Mouse (Mus musculus) bone marrow, adult 2 months (tissue): ENCODE data around the gene Mrpl16.

Experiments used
- CTCF ChIP-seq: fragments of 200-500 bp; IDR thresholded peaks from 2 replicates; pipeline ENCODE4 v1.5.1; 2011; ENCODE audit warnings: low read length, control low read depth; ENCODE audit not compliant: control insufficient read depth, insufficient read depth
- POLR2A ChIP-seq: fragments of 200-500 bp; IDR thresholded peaks from 2 replicates; pipeline ENCODE4 v1.6.1; 2011; ENCODE audit warnings: low read depth, mild to moderate bottlenecking, control low read depth, low read length, borderline replicate concordance; ENCODE audit not compliant: control insufficient read depth

GRCm38 (mm10) chr19:11724275-11724674, 45.9 kb upstream of the Mrpl16 start:
- TF ChIP-seq POLR2A = no peak
- no peak for TF ChIP-seq CTCF
